Mouse (Mus musculus) fat pad, adult 2 months (tissue): ENCODE measurements at regions not wholly inside any gene's neighbourhood (a gene's known extent, or its start where the extent isn't known, plus 50 kb on each side); places are given as distances from the start of the nearest gene placed in this dataset.

Experiments used
- DNase-seq: peaks from one replicate; pipeline ENCODE4 v3.0.0-alpha.2; 2011; ENCODE audit warnings: low read depth, low spot score; ENCODE audit errors: extremely low read depth

- DNase-seq = no peak
These were observed 53.2 kb downstream of the Gas1 start for GRCm38 (mm10) chr13:60123964-60124363.

GRCm38 (mm10) chr13:60123174-60123587 is 54.0 kb downstream of the Gas1 start:
- DNase-seq = no peak

- no peak for DNase-seq
These were observed 54.6 kb downstream of the Gas1 start for GRCm38 (mm10) chr13:60122341-60123173.

- no peak for DNase-seq
These were observed 65.7 kb downstream of the Gas1 start for GRCm38 (mm10) chr13:60111465-60111864.

- peak; percentile 13 for DNase-seq
These were observed 66.9 kb downstream of the Gas1 start for GRCm38 (mm10) chr13:60110079-60110846.

- no peak for DNase-seq
These were observed 71.9 kb downstream of the Gas1 start for GRCm38 (mm10) chr13:60105286-60105685.

- no peak for DNase-seq
These were observed 75.5 kb downstream of the Gas1 start for GRCm38 (mm10) chr13:60101651-60102050.

- no peak for DNase-seq
These were observed 76.7 kb downstream of the Gas1 start for GRCm38 (mm10) chr13:60100130-60101112.

DNA sequence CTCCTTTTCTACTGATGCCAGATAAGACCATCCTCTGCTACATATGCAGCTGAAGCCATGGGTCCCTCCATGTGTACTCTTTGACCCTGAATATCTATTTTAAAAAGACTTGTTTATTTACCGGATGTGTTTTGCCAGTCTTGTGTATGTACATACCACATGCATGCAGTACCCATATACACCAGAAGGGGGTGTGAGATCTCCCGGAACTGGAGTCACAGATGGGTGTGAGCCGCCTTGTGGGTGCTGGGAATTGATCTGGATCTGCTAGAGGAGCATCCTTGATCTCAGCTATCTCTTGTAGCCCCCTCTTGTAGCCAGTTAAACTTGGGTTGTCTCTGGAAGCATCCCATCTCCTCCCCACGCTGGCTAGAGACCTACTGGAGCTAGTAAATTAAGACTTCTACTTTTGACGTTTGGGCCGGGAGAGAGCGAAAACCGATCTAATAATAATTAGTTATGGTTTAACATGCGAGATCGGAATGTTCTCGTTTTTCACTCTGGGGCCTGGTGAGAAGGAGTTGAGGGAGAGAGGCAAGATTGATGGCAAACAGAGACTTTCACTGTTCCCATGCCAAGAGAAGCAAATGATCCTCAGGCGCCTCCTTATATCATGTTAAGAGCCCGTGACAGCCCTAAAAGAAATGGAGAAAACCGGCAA is 77.6 kb downstream of the Gas1 start:
- no peak for DNase-seq

- no peak for DNase-seq
These were observed 78.8 kb downstream of the Gas1 start for GRCm38 (mm10) chr13:60098394-60098793.

DNA sequence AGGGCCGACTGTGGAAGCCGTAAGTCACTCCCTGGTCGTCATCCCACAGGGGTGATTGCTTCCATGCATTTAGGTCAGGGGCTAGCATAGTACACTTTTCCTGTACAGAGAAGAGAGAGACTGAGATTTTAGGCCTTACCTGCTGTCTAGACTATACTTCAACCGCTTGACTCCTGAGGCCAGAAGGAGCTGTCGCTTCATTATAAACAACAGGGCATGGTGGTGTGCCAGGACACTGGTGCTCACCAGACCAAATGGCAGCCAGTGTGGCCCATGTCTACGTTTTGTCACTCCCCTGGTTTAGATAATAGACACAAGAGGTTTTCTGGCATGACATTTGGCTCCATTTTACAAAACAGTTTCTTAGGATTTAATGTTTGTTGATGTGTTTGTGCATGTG is 79.4 kb downstream of the Gas1 start:
- no peak for DNase-seq

GRCm38 (mm10) chr13:60086657-60087056 is 90.5 kb downstream of the Gas1 start:
- no peak for DNase-seq

DNA sequence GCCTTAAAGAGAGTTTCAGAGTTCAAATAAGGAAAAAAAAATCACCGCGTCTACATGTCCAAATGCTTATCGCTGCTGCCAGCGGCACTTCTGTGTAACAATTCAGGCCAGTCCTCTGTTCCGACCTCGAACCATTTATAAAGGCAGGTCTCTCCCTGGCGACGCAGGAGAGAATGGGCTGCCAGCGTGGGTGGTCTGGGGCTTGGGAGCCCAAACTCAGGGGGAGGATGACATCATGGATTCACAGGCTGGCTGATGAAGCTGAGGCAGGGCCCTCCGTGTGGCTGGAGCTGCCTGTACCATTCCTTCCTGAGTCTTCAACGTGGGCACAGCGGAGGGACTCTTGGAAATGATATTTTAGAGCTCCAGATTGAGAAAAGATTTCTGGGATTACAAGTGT is 92.2 kb downstream of the Gas1 start:
- no peak for DNase-seq

GRCm38 (mm10) chr13:60084290-60084689 is 92.9 kb downstream of the Gas1 start:
- DNase-seq = no peak

GRCm38 (mm10) chr13:60080113-60080512 is 97.1 kb downstream of the Gas1 start:
- no peak for DNase-seq

DNA sequence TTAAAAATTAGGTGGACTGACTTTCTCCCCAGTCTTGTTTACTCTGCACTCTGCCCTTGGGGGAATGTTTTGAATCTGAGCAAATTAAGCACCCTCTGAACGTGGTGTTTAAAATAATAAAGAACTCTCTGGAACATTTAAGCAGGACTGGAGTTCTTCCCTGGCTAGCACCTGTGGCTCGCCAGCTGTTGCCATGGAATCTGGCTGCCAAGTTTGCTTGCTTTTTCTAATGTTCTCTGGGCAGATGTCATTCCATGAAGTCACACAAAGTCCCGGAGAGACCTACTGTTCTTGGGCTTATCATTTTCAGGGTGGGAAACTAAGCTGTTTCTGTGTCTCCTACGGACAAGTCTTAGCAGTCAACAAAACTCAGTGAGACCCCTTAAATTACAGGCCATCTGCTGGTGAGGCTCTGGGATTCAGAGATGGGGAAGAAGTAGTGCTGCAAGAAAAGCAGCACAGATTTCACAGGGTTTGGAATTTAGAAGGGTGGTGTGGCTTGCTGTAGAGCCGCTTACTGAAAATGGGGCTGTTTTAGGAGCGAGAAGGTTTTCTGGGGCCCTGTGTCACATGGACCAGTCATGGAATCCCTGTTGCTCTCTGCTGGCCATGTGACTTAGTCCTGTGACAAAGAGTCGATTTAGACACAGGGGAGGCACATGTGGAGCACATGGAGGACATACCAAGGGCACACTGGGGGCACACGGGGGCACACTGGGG is 98.7 kb downstream of the Gas1 start:
- no peak for DNase-seq

- DNase-seq = no peak
These were observed 100.9 kb downstream of the Gas1 start for GRCm38 (mm10) chr13:60076147-60076800.

GRCm38 (mm10) chr13:60071595-60071994 is 105.6 kb downstream of the Gas1 start:
- DNase-seq = no peak

GRCm38 (mm10) chr13:60069196-60069595 is 108.0 kb downstream of the Gas1 start:
- no peak for DNase-seq
